ENCODE assay signal across 18 mouse cellular contexts in genomic region chr8:79748591-79748990, GRCm38 (mm10).
"Had no signal": no experiment of that assay in that cellular context is flagged by ENCODE, and none has a peak within 500 bp of the region (broad histone marks: within the 10 kb centered on the region; RNA-seq: fewer than 3 reads in every experiment).

No protein-coding gene starts in this region.

- H3K4me3 ChIP-seq: midbrain, embryonic 10.5 days; midbrain, embryonic 12.5 days; myocyte; neural tube, embryonic 13.5 days; neural tube, embryonic 15.5 days had no signal

- H3K4me2 ChIP-seq: midbrain, embryonic 12.5 days; neural tube, embryonic 13.5 days; neural tube, embryonic 15.5 days had no signal

- H3K27me3 ChIP-seq: midbrain, embryonic 12.5 days; neural tube, embryonic 13.5 days; neural tube, embryonic 15.5 days had no signal

- DNase-seq: lung, adult 18-20 months; lung, postnatal 10 days; lung, postnatal 4 days; midbrain, embryonic 14.5 days; right cerebral cortex, adult 18-20 months; right cerebral cortex, postnatal 25 days; right cerebral cortex, postnatal 4 days; spleen, adult 18-20 months; thymus, adult 2 months; thymus, postnatal 25 days; thymus, postnatal 4 days had no signal

- H3K27ac ChIP-seq: liver, embryonic 14.5 days; midbrain, embryonic 10.5 days; midbrain, embryonic 12.5 days; neural tube, embryonic 13.5 days; neural tube, embryonic 15.5 days had no signal

- ATAC-seq: midbrain, embryonic 16.5 days had no signal

- H3K9ac ChIP-seq: liver, embryonic 14.5 days; midbrain, embryonic 12.5 days; neural tube, embryonic 13.5 days; neural tube, embryonic 15.5 days had no signal

- H3K9me3 ChIP-seq: midbrain, embryonic 12.5 days; neural tube, embryonic 13.5 days; neural tube, embryonic 15.5 days had no signal
